Mouse (Mus musculus): Measurements from ENCODE around the gene Rnf41. TPM values are rescaled to one million over a fixed set of nuclear protein-coding genes. Genes with fewer than 3 reads are reported as not detected.

Rnf41 gene
- polyA plus RNA-seq, 1 experiment from 2014 or later: 42.7 TPM

- no peak overlapping the region for H3K4me2 ChIP-seq (ENCODE audit: low read depth, low read length)
- no peak overlapping the region for H3K9ac ChIP-seq (ENCODE audit: low read length)
- 71% methylated on average over 5 of the region's 5 CpGs for WGBS
- H3K27ac ChIP-seq (ENCODE audit: low read length): no peak overlapping the region
- no peaks in the 10 kb centered on the region for H3K9me3 ChIP-seq (ENCODE audit: control insufficient read depth, low read length)
- no peak for ATAC-seq (ENCODE audit: low read depth)
- no peaks in the 10 kb centered on the region for H3K36me3 ChIP-seq (ENCODE audit: control insufficient read depth, insufficient read depth, low read length)
- no peak overlapping the region for H3K4me3 ChIP-seq (ENCODE audit: low read length)
- H3K4me1 ChIP-seq (replicated peaks; ENCODE audit: control insufficient read depth, insufficient read depth, low read length): peaks cover 20% of the 10 kb centered on the region
- H3K27me3 ChIP-seq (ENCODE audit: control insufficient read depth, insufficient read depth, low read depth, low read length): no peaks in the 10 kb centered on the region
Measured at GRCm38 (mm10) chr10:128372142-128372541, 39.3 kb upstream of the Rnf41 start.

GRCm38 (mm10) chr10:128372989-128373748, 38.3 kb upstream of the Rnf41 start:
- H3K4me1 ChIP-seq (replicated peaks; ENCODE audit: control insufficient read depth, insufficient read depth, low read length): peaks cover 16% of the 10 kb centered on the region
- H3K36me3 ChIP-seq (ENCODE audit: control insufficient read depth, insufficient read depth, low read length): no peaks in the 10 kb centered on the region
- H3K27ac ChIP-seq (ENCODE audit: low read length): no peak overlapping the region
- no peaks in the 10 kb centered on the region for H3K27me3 ChIP-seq (ENCODE audit: control insufficient read depth, insufficient read depth, low read depth, low read length)
- no peak overlapping the region for H3K9ac ChIP-seq (ENCODE audit: low read length)
- no peaks in the 10 kb centered on the region for H3K9me3 ChIP-seq (ENCODE audit: control insufficient read depth, low read length)
- H3K4me2 ChIP-seq (ENCODE audit: low read depth, low read length): no peak overlapping the region
- 64% methylated on average over 6 of the region's 6 CpGs for whole genome bisulfite sequencing
- no peak overlapping the region for H3K4me3 ChIP-seq (ENCODE audit: low read length)
- ATAC-seq (ENCODE audit: low read depth): no peak

GRCm38 (mm10) chr10:128374393-128374792, 37.1 kb upstream of the Rnf41 start:
- H3K27ac ChIP-seq (ENCODE audit: low read length): no peak overlapping the region
- H3K27me3 ChIP-seq (ENCODE audit: control insufficient read depth, insufficient read depth, low read depth, low read length): no peaks in the 10 kb centered on the region
- H3K36me3 ChIP-seq (ENCODE audit: control insufficient read depth, insufficient read depth, low read length): peaks cover 8% of the 10 kb centered on the region
- H3K4me2 ChIP-seq (ENCODE audit: low read depth, low read length): no peak overlapping the region
- peaks cover 21% of the 10 kb centered on the region for H3K4me1 ChIP-seq (replicated peaks; ENCODE audit: control insufficient read depth, insufficient read depth, low read length)
- no peaks in the 10 kb centered on the region for H3K9me3 ChIP-seq (ENCODE audit: control insufficient read depth, low read length)
- H3K4me3 ChIP-seq (ENCODE audit: low read length): no peak overlapping the region
- WGBS: 73% methylated on average over 6 of the region's 6 CpGs
- no peak for ATAC-seq (ENCODE audit: low read depth)
- H3K9ac ChIP-seq (ENCODE audit: low read length): no peak overlapping the region

GRCm38 (mm10) chr10:128376099-128376454, 35.4 kb upstream of the Rnf41 start:
- Histone ChIP-seq H3K4me1 (replicated peaks; ENCODE audit: control insufficient read depth, insufficient read depth, low read length) (peaks cover 19% of the 10 kb centered on the region), H3K9me3 (ENCODE audit: control insufficient read depth, low read length) (no peaks in the 10 kb centered on the region), H3K27me3 (ENCODE audit: control insufficient read depth, insufficient read depth, low read depth, low read length) (no peaks in the 10 kb centered on the region), H3K9ac (ENCODE audit: low read length) (peak overlapping the region; percentile 97), H3K4me3 (ENCODE audit: low read length) (peak overlapping the region; percentile 93), H3K36me3 (ENCODE audit: control insufficient read depth, insufficient read depth, low read length) (peaks cover 23% of the 10 kb centered on the region), H3K27ac (ENCODE audit: low read length) (peak overlapping the region; percentile 92), H3K4me2 (ENCODE audit: low read depth, low read length) (peak overlapping the region; percentile 62)
- 45% methylated on average over 4 of the region's 4 CpGs for WGBS
- no peak for ATAC-seq (ENCODE audit: low read depth)

- Histone ChIP-seq H3K4me3 (ENCODE audit: low read length) (peak within 1 kb of the TSS; percentile 93), H3K4me2 (ENCODE audit: low read depth, low read length) (peak within 1 kb of the TSS; percentile 62), H3K4me1 (replicated peaks; ENCODE audit: control insufficient read depth, insufficient read depth, low read length) (peaks cover 19% of the 10 kb centered on the region), H3K27ac (ENCODE audit: low read length) (peak within 1 kb of the TSS; percentile 92), H3K27me3 (ENCODE audit: control insufficient read depth, insufficient read depth, low read depth, low read length) (no peaks in the 10 kb centered on the region), H3K36me3 (ENCODE audit: control insufficient read depth, insufficient read depth, low read length) (peaks cover 26% of the 10 kb centered on the region), H3K9ac (ENCODE audit: low read length) (peak within 1 kb of the TSS; percentile 97), H3K9me3 (ENCODE audit: control insufficient read depth, low read length) (no peaks in the 10 kb centered on the region)
- peak; percentile 96 for ATAC-seq (ENCODE audit: low read depth)
- WGBS: under 1% methylated on average over 48 of the region's 73 CpGs
Measured at GRCm38 (mm10) chr10:128376455-128377211, 34.8 kb upstream of the Rnf41 start, which contains the start of gene Ankrd52. Gene Ankrd52, plus strand, starts transcription at chr10:128377115.

GRCm38 (mm10) chr10:128377222-128377939, 34.1 kb upstream of the Rnf41 start:
- H3K9ac ChIP-seq (ENCODE audit: low read length): peak overlapping the region; percentile 97
- 0% methylated on average over 31 of the region's 47 CpGs for WGBS
- no peaks in the 10 kb centered on the region for H3K27me3 ChIP-seq (ENCODE audit: control insufficient read depth, insufficient read depth, low read depth, low read length)
- H3K9me3 ChIP-seq (ENCODE audit: control insufficient read depth, low read length): no peaks in the 10 kb centered on the region
- peak overlapping the region; percentile 62 for H3K4me2 ChIP-seq (ENCODE audit: low read depth, low read length)
- ATAC-seq (ENCODE audit: low read depth): peak; percentile 72
- peak overlapping the region; percentile 76 for H3K27ac ChIP-seq (ENCODE audit: low read length)
- H3K4me1 ChIP-seq (replicated peaks; ENCODE audit: control insufficient read depth, insufficient read depth, low read length): peaks cover 19% of the 10 kb centered on the region
- H3K4me3 ChIP-seq (ENCODE audit: low read length): peak overlapping the region; percentile 93
- H3K36me3 ChIP-seq (ENCODE audit: control insufficient read depth, insufficient read depth, low read length): peaks cover 32% of the 10 kb centered on the region

GRCm38 (mm10) chr10:128377940-128378448, 33.5 kb upstream of the Rnf41 start:
- WGBS: 50% methylated on average over 14 of the region's 14 CpGs
- Histone ChIP-seq H3K4me2 (ENCODE audit: low read depth, low read length) (peak overlapping the region; percentile 62), H3K9ac (ENCODE audit: low read length) (peak overlapping the region; percentile 97), H3K27ac (ENCODE audit: low read length) (no peak overlapping the region), H3K4me1 (replicated peaks; ENCODE audit: control insufficient read depth, insufficient read depth, low read length) (peaks cover 19% of the 10 kb centered on the region), H3K4me3 (ENCODE audit: low read length) (peak overlapping the region; percentile 93), H3K9me3 (ENCODE audit: control insufficient read depth, low read length) (no peaks in the 10 kb centered on the region), H3K36me3 (ENCODE audit: control insufficient read depth, insufficient read depth, low read length) (peaks cover 38% of the 10 kb centered on the region), H3K27me3 (ENCODE audit: control insufficient read depth, insufficient read depth, low read depth, low read length) (no peaks in the 10 kb centered on the region)
- ATAC-seq (ENCODE audit: low read depth): no peak

- peaks cover 43% of the 10 kb centered on the region for H3K36me3 ChIP-seq (ENCODE audit: control insufficient read depth, insufficient read depth, low read length)
- WGBS: 55% methylated on average over 3 of the region's 3 CpGs
- H3K27me3 ChIP-seq (ENCODE audit: control insufficient read depth, insufficient read depth, low read depth, low read length): no peaks in the 10 kb centered on the region
- H3K4me3 ChIP-seq (ENCODE audit: low read length): no peak overlapping the region
- no peaks in the 10 kb centered on the region for H3K9me3 ChIP-seq (ENCODE audit: control insufficient read depth, low read length)
- no peak for ATAC-seq (ENCODE audit: low read depth)
- peaks cover 19% of the 10 kb centered on the region for H3K4me1 ChIP-seq (replicated peaks; ENCODE audit: control insufficient read depth, insufficient read depth, low read length)
- H3K4me2 ChIP-seq (ENCODE audit: low read depth, low read length): peak overlapping the region; percentile 62; the same call in 1 of the 2 replicates
- H3K9ac ChIP-seq (ENCODE audit: low read length): peak overlapping the region; percentile 97
- H3K27ac ChIP-seq (ENCODE audit: low read length): no peak overlapping the region
Measured at GRCm38 (mm10) chr10:128378462-128378861, 33.0 kb upstream of the Rnf41 start.
